Mouse (Mus musculus): ENCODE measurements around the gene Dyrk2. TPM values are rescaled to one million over a fixed set of nuclear protein-coding genes. Genes with fewer than 3 reads are reported as not detected.
A peak's percentile ranks its signal among the peaks of the same experiment; 100 is the strongest.

Gene Dyrk2
- polyA plus RNA-seq, 1 experiment from 2014 or later = 8.5 TPM

DNA sequence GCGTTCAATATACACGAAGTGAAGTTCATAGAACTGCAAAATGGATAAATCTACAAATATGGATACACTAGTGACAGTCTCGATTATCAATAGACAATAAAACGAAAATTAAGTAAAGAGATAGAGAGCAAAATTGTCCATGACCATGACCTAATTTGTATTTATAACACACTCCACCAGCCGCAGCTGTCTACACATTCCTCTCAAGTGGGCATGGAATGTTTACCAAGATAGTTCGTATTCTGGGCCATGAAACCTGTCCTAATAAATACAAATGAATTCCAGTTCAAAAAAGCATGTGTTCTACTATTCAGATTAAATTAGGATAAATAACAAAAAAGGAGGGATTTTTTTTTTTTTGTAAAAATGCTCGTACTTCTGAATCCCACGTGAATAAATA, 38.8 kb downstream of the Dyrk2 start:
- Histone ChIP-seq H3K4me1 (replicated peaks; ENCODE audit: insufficient read depth, low read length) (no peaks in the 10 kb centered on the region), H3K36me3 (ENCODE audit: insufficient read depth, low read length) (no peaks in the 10 kb centered on the region), H3K27ac (no peak overlapping the region), H3K9me3 (replicated peaks; ENCODE audit: low read length) (no peaks in the 10 kb centered on the region), H3K4me2 (ENCODE audit: low read length) (no peak overlapping the region), H3K9ac (ENCODE audit: low read depth, low read length) (no peak overlapping the region), H3K4me3 (replicated peaks; ENCODE audit: low read depth, low read length) (no peak overlapping the region), H3K27me3 (ENCODE audit: insufficient read depth, low read length) (no peaks in the 10 kb centered on the region)
- TF ChIP-seq CTCF (IDR thresholded peaks at IDR 0.05; ENCODE audit: low read depth) = no peak
- DNase-seq (ENCODE audit: low spot score) (no peak), ATAC-seq (replicated peaks; ENCODE audit: low FRiP score, low read depth) (no peak)
- 84% methylated on average over 8 of the region's 8 CpGs for WGBS

DNA sequence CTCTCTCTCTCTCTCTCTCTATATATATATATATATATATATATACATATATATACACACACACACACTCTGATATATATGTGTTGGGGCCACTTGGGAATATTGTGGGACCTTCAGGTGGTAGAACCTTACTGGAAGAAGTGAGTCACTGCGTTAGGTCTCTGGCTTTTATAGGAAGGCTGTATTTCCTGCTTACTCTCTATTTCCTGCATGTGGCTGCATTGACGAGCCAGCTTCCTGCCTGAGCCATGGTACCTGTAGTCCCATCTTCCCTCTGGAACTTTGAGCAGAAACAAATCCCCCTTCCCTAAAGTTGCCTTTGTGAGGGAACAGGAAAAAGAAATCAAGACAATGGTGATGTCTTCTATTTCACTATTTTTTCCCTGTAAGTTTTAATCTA, 40.4 kb downstream of the Dyrk2 start:
- no peaks in the 10 kb centered on the region for H3K4me1 ChIP-seq (replicated peaks; ENCODE audit: insufficient read depth, low read length)
- ATAC-seq (replicated peaks; ENCODE audit: low FRiP score, low read depth) (no peak), DNase-seq (ENCODE audit: low spot score) (no peak)
- no peaks in the 10 kb centered on the region for H3K9me3 ChIP-seq (replicated peaks; ENCODE audit: low read length)
- H3K36me3 ChIP-seq (ENCODE audit: insufficient read depth, low read length) = no peaks in the 10 kb centered on the region
- 78% methylated on average over 2 of the region's 2 CpGs for WGBS
- H3K9ac ChIP-seq (ENCODE audit: low read depth, low read length) = no peak overlapping the region
- H3K27me3 ChIP-seq (ENCODE audit: insufficient read depth, low read length) = no peaks in the 10 kb centered on the region
- no peak overlapping the region for H3K4me3 ChIP-seq (replicated peaks; ENCODE audit: low read depth, low read length)
- no peak overlapping the region for H3K27ac ChIP-seq
- no peak for TF ChIP-seq CTCF (IDR thresholded peaks at IDR 0.05; ENCODE audit: low read depth)
- H3K4me2 ChIP-seq (ENCODE audit: low read length) = no peak overlapping the region

DNA sequence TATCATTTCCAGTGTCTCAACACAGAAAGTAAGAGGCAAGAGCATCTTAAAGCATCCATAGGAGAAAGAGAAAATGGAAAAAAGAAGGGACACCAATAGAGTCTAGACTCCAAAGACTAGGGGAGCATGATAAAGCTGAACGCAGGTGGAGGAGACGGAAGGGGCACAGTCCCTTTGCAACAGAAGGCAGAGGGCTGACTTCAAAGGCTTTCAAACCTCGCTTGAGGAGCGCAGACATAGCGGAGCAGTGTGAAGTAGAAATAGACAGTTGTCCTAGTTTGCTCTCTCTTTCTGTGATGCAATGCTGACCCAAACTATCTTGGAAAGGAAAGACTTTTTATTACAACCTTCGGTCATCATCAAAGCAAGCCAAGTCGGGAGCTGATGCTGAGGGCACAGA, 42.9 kb downstream of the Dyrk2 start:
- no peak for DNase-seq (ENCODE audit: low spot score)
- Histone ChIP-seq H3K36me3 (ENCODE audit: insufficient read depth, low read length) (no peaks in the 10 kb centered on the region), H3K9ac (ENCODE audit: low read depth, low read length) (no peak overlapping the region), H3K27me3 (ENCODE audit: insufficient read depth, low read length) (0 out of 2 replicates have a peak, but pooled peaks cover 4% of the 10 kb centered on the region), H3K9me3 (replicated peaks; ENCODE audit: low read length) (no peaks in the 10 kb centered on the region), H3K27ac (no peak overlapping the region), H3K4me1 (replicated peaks; ENCODE audit: insufficient read depth, low read length) (no peaks in the 10 kb centered on the region), H3K4me2 (ENCODE audit: low read length) (no peak overlapping the region), H3K4me3 (replicated peaks; ENCODE audit: low read depth, low read length) (no peak overlapping the region)
- WGBS = 86% methylated on average over 7 of the region's 7 CpGs
- no peak for ATAC-seq (replicated peaks; ENCODE audit: low FRiP score, low read depth)
- no peak for TF ChIP-seq CTCF (IDR thresholded peaks at IDR 0.05; ENCODE audit: low read depth)

DNA sequence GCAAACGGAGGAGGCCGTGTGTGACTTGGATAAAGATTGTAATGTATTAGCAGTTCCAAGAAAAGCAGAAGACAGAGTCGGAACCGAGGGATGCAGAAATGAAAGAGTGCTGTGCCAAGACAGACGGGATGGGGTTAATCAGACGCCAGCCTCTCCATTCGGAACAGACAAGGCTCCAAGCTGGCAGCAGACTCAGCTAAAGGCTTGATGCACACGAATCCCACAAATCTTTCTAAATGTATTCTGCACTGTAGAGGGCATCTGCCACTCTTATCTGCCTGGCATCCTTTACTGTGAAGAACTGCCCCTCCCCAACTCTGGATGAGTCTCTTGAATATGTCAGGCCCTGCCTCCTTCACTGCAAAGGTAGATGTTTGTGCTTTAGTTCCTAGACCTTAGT, 45.2 kb downstream of the Dyrk2 start:
- H3K36me3 ChIP-seq (ENCODE audit: insufficient read depth, low read length) = no peaks in the 10 kb centered on the region
- 0 out of 2 replicates have a peak, but pooled peaks cover 4% of the 10 kb centered on the region for H3K27me3 ChIP-seq (ENCODE audit: insufficient read depth, low read length)
- no peaks in the 10 kb centered on the region for H3K4me1 ChIP-seq (replicated peaks; ENCODE audit: insufficient read depth, low read length)
- H3K9me3 ChIP-seq (replicated peaks; ENCODE audit: low read length) = no peaks in the 10 kb centered on the region
- ATAC-seq (replicated peaks; ENCODE audit: low FRiP score, low read depth) (no peak), DNase-seq (ENCODE audit: low spot score) (no peak)
- 79% methylated on average over 8 of the region's 8 CpGs for whole genome bisulfite sequencing
- H3K9ac ChIP-seq (ENCODE audit: low read depth, low read length) = no peak overlapping the region
- H3K4me2 ChIP-seq (ENCODE audit: low read length) = no peak overlapping the region
- H3K4me3 ChIP-seq (replicated peaks; ENCODE audit: low read depth, low read length) = no peak overlapping the region
- no peak overlapping the region for H3K27ac ChIP-seq
- no peak for TF ChIP-seq CTCF (IDR thresholded peaks at IDR 0.05; ENCODE audit: low read depth)

DNA sequence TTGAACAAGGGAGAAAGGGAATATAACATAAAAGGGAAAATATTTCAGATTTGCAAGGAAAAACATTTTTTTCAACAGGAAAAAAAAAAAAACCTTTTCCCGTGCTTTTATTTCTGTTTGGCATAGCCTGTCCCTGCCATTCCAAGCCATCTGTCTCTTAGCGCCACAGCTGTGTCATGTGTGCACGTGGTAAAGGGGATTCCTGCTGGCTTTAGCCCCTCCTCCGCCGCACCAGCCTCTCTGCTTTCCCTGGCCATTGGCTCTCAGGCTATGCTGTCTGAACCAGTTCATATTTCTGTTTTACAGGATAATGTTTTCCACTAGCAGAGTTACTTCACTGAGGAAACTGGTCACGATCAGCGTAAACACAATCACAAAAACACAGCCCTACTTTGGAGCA, 49.1 kb downstream of the Dyrk2 start:
- no peaks in the 10 kb centered on the region for H3K4me1 ChIP-seq (replicated peaks; ENCODE audit: insufficient read depth, low read length)
- H3K9me3 ChIP-seq (replicated peaks; ENCODE audit: low read length) = no peaks in the 10 kb centered on the region
- no peak overlapping the region for H3K9ac ChIP-seq (ENCODE audit: low read depth, low read length)
- H3K27ac ChIP-seq = no peak overlapping the region
- 0 out of 2 replicates have a peak, but pooled peaks cover 4% of the 10 kb centered on the region for H3K27me3 ChIP-seq (ENCODE audit: insufficient read depth, low read length)
- TF ChIP-seq CTCF (IDR thresholded peaks at IDR 0.05; ENCODE audit: low read depth) = no peak
- no peaks in the 10 kb centered on the region for H3K36me3 ChIP-seq (ENCODE audit: insufficient read depth, low read length)
- DNase-seq (ENCODE audit: low spot score) (peak; percentile 63), ATAC-seq (replicated peaks; ENCODE audit: low FRiP score, low read depth) (no peak; the same call in 1 of the 2 replicates)
- H3K4me3 ChIP-seq (replicated peaks; ENCODE audit: low read depth, low read length) = no peak overlapping the region
- 33% methylated on average over 7 of the region's 7 CpGs for WGBS
- H3K4me2 ChIP-seq (ENCODE audit: low read length) = no peak overlapping the region

DNA sequence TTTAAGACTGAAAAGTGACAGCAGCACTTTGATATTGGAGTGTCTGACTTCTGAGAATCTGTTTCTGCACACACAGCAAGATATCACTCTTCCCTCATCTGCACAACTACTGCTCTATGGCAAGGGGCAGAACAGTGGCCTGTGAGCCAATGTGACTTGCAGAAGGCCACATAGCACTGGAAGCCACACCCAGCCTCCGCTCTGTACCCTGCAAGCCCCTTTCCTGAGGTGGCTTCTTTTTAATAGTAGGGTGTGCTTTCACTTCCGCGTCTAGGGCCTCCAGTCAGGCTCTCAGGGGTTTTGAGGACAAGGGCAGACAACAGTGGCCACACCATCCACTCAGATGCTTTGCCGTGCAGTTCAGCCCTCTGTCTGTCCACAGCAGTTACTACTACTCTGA, 50.2 kb downstream of the Dyrk2 start:
- no peak overlapping the region for H3K9ac ChIP-seq (ENCODE audit: low read depth, low read length)
- no peak overlapping the region for H3K4me2 ChIP-seq (ENCODE audit: low read length)
- no peaks in the 10 kb centered on the region for H3K4me1 ChIP-seq (replicated peaks; ENCODE audit: insufficient read depth, low read length)
- no peak for DNase-seq (ENCODE audit: low spot score)
- no peak overlapping the region for H3K4me3 ChIP-seq (replicated peaks; ENCODE audit: low read depth, low read length)
- no peak for ATAC-seq (replicated peaks; ENCODE audit: low FRiP score, low read depth)
- no peaks in the 10 kb centered on the region for H3K36me3 ChIP-seq (ENCODE audit: insufficient read depth, low read length)
- TF ChIP-seq CTCF (IDR thresholded peaks at IDR 0.05; ENCODE audit: low read depth) = no peak
- H3K9me3 ChIP-seq (replicated peaks; ENCODE audit: low read length) = no peaks in the 10 kb centered on the region
- H3K27ac ChIP-seq = no peak overlapping the region
- H3K27me3 ChIP-seq (ENCODE audit: insufficient read depth, low read length) = 0 out of 2 replicates have a peak, but pooled peaks cover 4% of the 10 kb centered on the region
- 93% methylated on average over 4 of the region's 4 CpGs for WGBS

DNA sequence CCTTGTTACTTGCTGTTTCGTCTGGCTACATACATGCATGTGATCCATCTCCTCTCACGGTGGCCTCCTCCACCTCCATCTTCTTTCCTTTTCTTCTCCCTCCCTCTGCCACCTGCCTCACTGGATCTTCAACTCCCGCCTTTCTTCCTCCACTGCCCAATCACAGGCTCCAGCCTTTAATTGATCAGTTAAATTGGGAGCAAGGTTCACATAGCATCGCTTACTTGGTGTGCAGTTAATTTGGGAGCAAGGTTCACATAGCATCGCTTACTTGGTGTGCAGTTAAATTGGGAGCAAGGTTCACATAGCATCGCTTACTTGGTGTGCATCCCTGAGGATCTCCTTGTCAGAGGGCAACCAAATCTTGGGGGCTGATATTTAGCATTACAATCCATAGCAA, 52.9 kb downstream of the Dyrk2 start:
- 75% methylated on average over 6 of the region's 6 CpGs for WGBS
- Histone ChIP-seq H3K27ac (no peak overlapping the region), H3K9me3 (replicated peaks; ENCODE audit: low read length) (no peaks in the 10 kb centered on the region), H3K4me3 (replicated peaks; ENCODE audit: low read depth, low read length) (no peak overlapping the region), H3K4me1 (replicated peaks; ENCODE audit: insufficient read depth, low read length) (no peaks in the 10 kb centered on the region), H3K4me2 (ENCODE audit: low read length) (no peak overlapping the region), H3K9ac (ENCODE audit: low read depth, low read length) (no peak overlapping the region), H3K27me3 (ENCODE audit: insufficient read depth, low read length) (no peaks in the 10 kb centered on the region), H3K36me3 (ENCODE audit: insufficient read depth, low read length) (no peaks in the 10 kb centered on the region)
- no peak for DNase-seq (ENCODE audit: low spot score)
- no peak for TF ChIP-seq CTCF (IDR thresholded peaks at IDR 0.05; ENCODE audit: low read depth)
- peak; percentile 52; the same call in 1 of the 2 replicates for ATAC-seq (replicated peaks; ENCODE audit: low FRiP score, low read depth)
